Mouse (Mus musculus) brown adipose tissue, adult 24 weeks (tissue): ENCODE results near the gene Rnf214. TPM values are rescaled to one million over a fixed set of nuclear protein-coding genes. Genes with fewer than 3 reads are reported as not detected.

Source experiments
- H3K27ac ChIP-seq: fragments of 200-500 bp; replicated peaks from 2 replicates; pipeline ENCODE4 v1.5.1; 2012; ENCODE audit warnings: low read depth, mild to moderate bottlenecking, low read length
- H3K4me1 ChIP-seq: fragments of 200-500 bp; 2 replicates; pipeline ENCODE4 v1.6.1; 2012; ENCODE audit warnings: low read length, mixed read lengths; ENCODE audit not compliant: control insufficient read depth, insufficient read depth, insufficient read length
- H3K4me3 ChIP-seq: fragments of 200-500 bp; 2 replicates; pipeline ENCODE4 v1.5.1; 2012; ENCODE audit warnings: low read depth, mild to moderate bottlenecking, low read length, moderate library complexity; ENCODE audit not compliant: insufficient read depth
- polyA plus RNA-seq: library from polyadenylated mRNA; stranded (reverse); fragments of >200 nt; gene quantifications from 2 replicates; pipeline ENCODE4 v1.2.4, GENCODE M21; 2012; ENCODE audit not compliant: missing spikeins, insufficient read depth, insufficient read length

The Rnf214 gene
- polyA plus RNA-seq, 1 experiment = 23.0 TPM

- Histone ChIP-seq H3K4me1 (no peaks in the 10 kb centered on the region; the same call in 1 of the 2 replicates), H3K27ac (no peak overlapping the region), H3K4me3 (no peak overlapping the region)
These were observed 35.8 kb upstream of the Rnf214 start for GRCm38 (mm10) chr9:45942464-45942863.

DNA sequence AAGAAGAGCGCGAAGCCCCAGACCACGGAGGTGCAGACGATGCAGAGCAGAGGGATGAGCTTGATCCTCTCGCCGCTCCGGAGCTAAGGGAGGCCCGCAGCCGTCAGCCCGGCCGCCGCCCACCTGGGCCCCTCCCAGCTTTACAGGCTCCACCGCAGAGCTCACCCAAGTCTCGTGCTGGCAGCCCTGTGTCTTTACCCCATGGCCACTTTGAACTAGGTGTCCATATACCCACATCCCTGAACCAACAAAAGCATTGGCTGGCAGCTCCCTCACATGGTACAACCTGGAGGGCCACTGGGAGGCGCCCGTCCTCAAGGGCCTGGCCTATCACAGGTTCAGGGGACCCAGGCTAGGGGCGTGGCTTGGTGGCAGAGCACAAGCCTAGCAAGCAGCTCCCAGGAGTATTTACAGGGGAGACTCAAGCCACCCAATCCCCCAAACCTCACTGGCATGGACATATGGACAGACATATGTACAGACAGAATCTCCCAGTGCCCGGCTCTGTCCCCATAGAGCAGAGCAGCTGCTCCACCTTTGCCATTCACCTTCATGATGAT, 34.7 kb upstream of the Rnf214 start:
- H3K27ac ChIP-seq = no peak overlapping the region

GRCm38 (mm10) chr9:45939794-45940193, 33.1 kb upstream of the Rnf214 start:
- H3K4me3 ChIP-seq = no peak overlapping the region
- no peak overlapping the region for H3K27ac ChIP-seq
- no peaks in the 10 kb centered on the region for H3K4me1 ChIP-seq

More for the DNA sequence above, 34.7 kb upstream of the Rnf214 start:
- Histone ChIP-seq H3K4me1 (no peaks in the 10 kb centered on the region; the same call in 1 of the 2 replicates), H3K4me3 (no peak overlapping the region)

- no peaks in the 10 kb centered on the region for H3K4me1 ChIP-seq
- H3K4me3 ChIP-seq = no peak overlapping the region
- no peak overlapping the region for H3K27ac ChIP-seq
These were observed 32.4 kb upstream of the Rnf214 start for GRCm38 (mm10) chr9:45938952-45939637.

DNA sequence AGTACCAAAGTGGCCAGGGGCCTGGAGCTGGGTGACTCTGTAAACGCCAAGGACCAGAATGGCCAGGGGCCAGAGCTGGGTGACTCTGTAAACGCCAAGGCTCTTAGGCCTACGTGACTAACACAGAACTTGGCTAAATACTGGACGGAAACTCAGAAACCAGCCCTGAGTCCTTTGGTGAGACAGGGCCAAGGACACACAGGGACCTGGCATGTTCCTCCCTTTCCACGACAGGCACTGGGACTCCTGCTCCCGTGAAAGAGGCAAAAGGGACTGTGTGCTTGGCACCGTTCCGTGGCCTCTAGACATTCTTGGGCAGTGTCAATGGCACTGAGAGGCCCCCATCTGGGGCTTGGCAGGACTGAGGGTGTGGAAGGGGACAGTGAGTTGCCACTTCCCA, 31.4 kb upstream of the Rnf214 start:
- Histone ChIP-seq H3K4me1 (no peaks in the 10 kb centered on the region), H3K27ac (no peak overlapping the region), H3K4me3 (no peak overlapping the region)

GRCm38 (mm10) chr9:45936883-45937282, 30.2 kb upstream of the Rnf214 start:
- Histone ChIP-seq H3K27ac (no peak overlapping the region), H3K4me3 (no peak overlapping the region), H3K4me1 (peaks cover 4% of the 10 kb centered on the region; the same call in 1 of the 2 replicates)

- Histone ChIP-seq H3K27ac (peak within 1 kb of the TSS; percentile 21; the same call in 1 of the 2 replicates), H3K4me1 (peaks cover 9% of the 10 kb centered on the region), H3K4me3 (no peak within 1 kb of the TSS)
These were observed 29.0 kb upstream of the Rnf214 start, which contains the start of gene Tagln for GRCm38 (mm10) chr9:45935628-45936210. Gene Tagln (minus strand): TSS chr9:45936058.

- no peak overlapping the region for H3K4me3 ChIP-seq
- H3K27ac ChIP-seq = peak overlapping the region; percentile 43
- H3K4me1 ChIP-seq = peaks cover 9% of the 10 kb centered on the region
These were observed 26.1 kb upstream of the Rnf214 start for GRCm38 (mm10) chr9:45932571-45933415.

DNA sequence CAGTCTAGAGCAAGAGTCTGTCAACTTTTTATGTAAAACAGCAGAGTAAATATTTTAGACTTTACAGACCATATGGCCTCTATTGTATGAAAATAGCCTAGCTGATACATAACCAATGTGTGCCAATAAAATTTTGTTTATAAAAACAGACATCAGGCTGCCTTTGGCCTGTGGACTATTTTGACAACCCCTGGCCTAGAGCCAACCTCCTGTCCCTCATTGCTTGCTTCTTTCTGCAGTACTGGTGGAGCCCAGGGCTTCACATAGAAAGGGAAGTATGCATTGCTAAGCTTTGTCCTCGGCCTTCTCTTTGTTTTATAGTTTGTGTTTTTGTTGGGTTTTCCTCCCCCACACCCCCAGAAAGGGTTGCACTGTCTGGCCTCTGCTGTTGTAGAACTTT, 25.2 kb upstream of the Rnf214 start:
- Histone ChIP-seq H3K27ac (peak overlapping the region; percentile 43; the same call in 1 of the 2 replicates), H3K4me1 (peaks cover 9% of the 10 kb centered on the region), H3K4me3 (no peak overlapping the region)

DNA sequence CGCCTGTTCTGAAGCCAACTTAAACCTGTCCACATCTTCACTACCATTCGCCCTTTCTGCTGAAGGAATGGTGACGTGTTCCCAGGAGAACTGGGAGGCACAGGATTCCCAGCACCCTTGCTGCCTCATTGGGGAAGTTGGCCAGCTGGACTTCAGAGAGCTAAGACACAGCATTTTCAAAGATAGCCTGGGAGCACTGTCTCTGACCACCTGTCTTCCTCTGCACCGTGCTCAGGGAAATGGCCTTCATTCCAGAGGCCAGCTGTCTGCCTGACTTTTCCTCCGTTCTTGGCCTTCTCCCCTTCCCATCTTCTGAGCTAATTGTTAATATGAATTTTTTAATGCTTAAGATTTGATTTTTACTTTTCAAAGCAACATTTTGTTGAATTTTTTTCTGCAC, 22.6 kb upstream of the Rnf214 start:
- peaks cover 9% of the 10 kb centered on the region for H3K4me1 ChIP-seq
- no peak overlapping the region for H3K27ac ChIP-seq
- H3K4me3 ChIP-seq = no peak overlapping the region

- H3K4me1 ChIP-seq = peaks cover 6% of the 10 kb centered on the region; the same call in 1 of the 2 replicates
- peak overlapping the region; percentile 68 for H3K27ac ChIP-seq
- no peak overlapping the region for H3K4me3 ChIP-seq
These were observed 13.2 kb upstream of the Rnf214 start for GRCm38 (mm10) chr9:45919895-45920294.

DNA sequence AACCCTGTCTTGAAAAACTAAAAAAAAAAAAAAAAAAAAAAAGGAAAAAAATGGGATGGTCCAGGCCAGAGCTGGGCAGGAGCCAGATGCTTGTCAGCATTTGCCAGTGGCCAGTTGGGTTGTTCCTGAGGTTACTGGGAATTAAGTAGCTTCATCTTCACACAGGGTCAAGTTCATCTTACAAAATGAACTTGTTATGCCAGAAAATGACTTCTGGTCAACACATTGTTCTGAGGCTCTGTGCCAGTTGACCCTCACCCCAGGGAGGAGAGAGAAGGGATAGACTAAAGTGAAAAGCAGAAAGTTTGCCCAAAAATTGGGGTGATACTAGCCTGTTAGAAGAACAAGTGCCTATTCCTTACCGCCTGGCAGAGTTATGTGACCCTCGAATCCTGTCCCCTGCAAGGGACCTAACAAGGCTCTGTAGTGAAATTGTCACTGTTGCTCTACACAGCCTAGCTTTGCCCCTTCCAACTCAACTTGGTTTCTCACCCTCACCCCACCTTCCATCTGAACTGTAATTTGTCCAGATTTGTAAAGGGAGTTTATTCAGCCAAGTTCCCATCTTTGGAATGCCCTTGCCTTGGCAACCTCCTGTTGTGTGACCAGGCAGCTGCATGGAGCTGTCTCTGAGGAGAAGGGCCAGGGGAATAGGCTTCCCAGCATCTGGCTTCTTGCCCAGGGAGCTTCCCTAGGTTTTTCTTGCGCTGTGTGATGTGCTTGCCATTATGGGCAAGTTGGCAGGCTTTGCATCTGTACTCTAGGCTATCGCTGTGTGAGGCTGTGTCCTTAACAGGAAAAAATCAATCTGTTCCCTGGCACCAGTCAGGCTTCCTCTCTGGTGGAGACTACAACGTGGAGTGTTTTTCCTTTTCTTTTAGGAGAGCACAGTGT, 10.6 kb upstream of the Rnf214 start:
- Histone ChIP-seq H3K4me3 (no peak overlapping the region), H3K27ac (peak overlapping the region; percentile 62), H3K4me1 (peaks cover 6% of the 10 kb centered on the region; the same call in 1 of the 2 replicates)

- Histone ChIP-seq H3K4me3 (no peak overlapping the region), H3K27ac (no peak overlapping the region), H3K4me1 (peaks cover 6% of the 10 kb centered on the region; the same call in 1 of the 2 replicates)
These were observed 8.9 kb upstream of the Rnf214 start for GRCm38 (mm10) chr9:45915659-45916058.

DNA sequence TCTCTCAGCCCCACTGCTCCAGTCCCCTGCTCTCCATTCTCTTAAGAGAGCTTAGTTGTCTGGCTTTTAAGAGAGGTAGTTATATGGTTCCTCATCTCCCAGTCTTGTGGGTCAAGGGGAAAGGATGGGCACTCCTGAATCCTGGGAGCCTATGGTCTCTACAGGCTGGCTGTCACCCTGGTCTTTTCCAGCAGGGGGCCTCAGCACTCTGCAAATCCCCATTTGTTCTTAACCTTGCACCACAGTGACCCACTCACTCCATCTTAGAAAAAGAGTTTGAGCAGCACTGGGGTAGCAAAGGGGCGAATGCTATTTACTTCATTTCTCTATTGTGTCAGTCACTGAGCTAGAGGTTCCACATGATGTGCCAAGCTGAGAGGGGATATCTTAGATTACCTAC, 5.0 kb upstream of the Rnf214 start:
- Histone ChIP-seq H3K4me1 (peaks cover 4% of the 10 kb centered on the region; the same call in 1 of the 2 replicates), H3K27ac (no peak overlapping the region), H3K4me3 (no peak overlapping the region)
